Mouse (Mus musculus): ENCODE measurements around the gene Sfmbt1. TPM values are rescaled to one million over a fixed set of nuclear protein-coding genes. Genes with fewer than 3 reads are reported as not detected.

Sfmbt1 gene
- total and polyA plus RNA-seq, 3 experiments = 9.4 to 33.0 (median 13.7) TPM

DNA sequence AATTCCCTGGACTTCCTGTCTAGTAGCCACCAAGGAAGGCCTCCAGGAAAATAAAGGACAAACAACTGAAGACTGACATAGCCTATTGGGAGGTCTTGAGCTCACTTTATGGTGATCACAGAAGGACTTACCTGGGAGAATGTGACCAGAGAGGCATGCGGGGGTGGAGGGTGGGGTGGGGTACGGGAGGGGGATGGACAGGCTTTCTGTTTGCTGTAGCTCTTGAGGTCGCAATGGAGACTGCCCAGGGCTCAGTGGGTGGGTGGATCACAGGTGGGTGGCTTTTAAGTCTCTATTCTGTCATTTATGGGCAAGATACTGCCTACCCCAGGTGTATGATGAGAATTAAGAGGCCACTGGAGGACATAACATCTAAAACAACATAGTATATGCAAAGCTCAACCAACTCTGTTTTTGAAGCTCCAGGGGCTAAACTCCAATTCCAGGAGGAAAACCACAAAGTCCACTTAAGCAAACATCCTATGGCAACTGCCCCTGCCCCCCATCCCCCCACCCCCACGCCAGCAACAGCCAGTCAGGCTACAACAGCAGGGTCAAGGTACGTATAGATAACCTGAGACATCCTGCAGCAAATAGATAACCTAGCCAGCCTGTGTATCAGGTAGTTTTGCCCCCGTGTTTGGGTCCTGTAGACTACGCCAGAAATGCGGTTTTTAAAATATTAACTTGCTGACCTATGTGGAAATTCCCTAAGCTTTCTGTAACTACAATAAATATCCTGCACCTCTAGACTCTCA, 10.4 kb upstream of the Sfmbt1 start:
- no peak for DNase-seq (ENCODE audit: low read depth, low spot score)
- no peak overlapping the region for H3K4me3 ChIP-seq (ENCODE audit: control insufficient read depth in 1 of 2, insufficient read depth in 1 of 2, low read depth in 2 of 2, low read length in 2 of 2)
- H3K4me1 ChIP-seq (ENCODE audit: control insufficient read depth in 1 of 2, insufficient read depth in 2 of 2, low read length in 2 of 2) = no peaks in the 10 kb centered on the region
- H3K9ac ChIP-seq (ENCODE audit: control insufficient read depth, low read depth, low read length, poor library complexity, severe bottlenecking) = no peak overlapping the region
- no peaks in the 10 kb centered on the region for H3K79me2 ChIP-seq (ENCODE audit: control insufficient read depth, insufficient read depth, low read length, poor library complexity)
- H3K27ac ChIP-seq (ENCODE audit: control insufficient read depth, low read depth, low read length) = no peak overlapping the region
- H3K27me3 ChIP-seq (ENCODE audit: control insufficient read depth in 1 of 2, insufficient read depth in 2 of 2, low read length in 2 of 2) = no peaks in the 10 kb centered on the region
- H3K9me3 ChIP-seq (replicated peaks; ENCODE audit: insufficient read depth, low read length) = no peaks in the 10 kb centered on the region
- TF ChIP-seq EP300 (IDR thresholded peaks at IDR 0.05; ENCODE audit: low read depth in 1 of 2, low read length in 2 of 2) = peak in 1 of 2 experiments; percentile 31; a peak in 1 of 4 replicates
- TF ChIP-seq NRF1 (IDR thresholded peaks at IDR 0.05; ENCODE audit: insufficient read depth, low read depth, low read length, poor library complexity, severe bottlenecking) = no peak
- TF ChIP-seq TCF12 (IDR thresholded peaks at IDR 0.05; ENCODE audit: low read depth, low read length) = peak; percentile 25; the same call in 1 of the 2 replicates
- no peak for TF ChIP-seq POLR2AphosphoS5 (IDR thresholded peaks at IDR 0.05; ENCODE audit: borderline replicate concordance, low read depth, low read length)
- no peak for TF ChIP-seq ZNF384 (IDR thresholded peaks at IDR 0.05; ENCODE audit: low read depth, low read length)
- TF ChIP-seq USF1 (IDR thresholded peaks at IDR 0.05; ENCODE audit: low read depth, low read length) = no peak
- TF ChIP-seq UBTF (IDR thresholded peaks at IDR 0.05; ENCODE audit: borderline replicate concordance, insufficient read depth, low read depth, low read length) = no peak
- TF ChIP-seq GABPA (IDR thresholded peaks at IDR 0.05; ENCODE audit: low read depth, low read length) = no peak
- H3K36me3 ChIP-seq (ENCODE audit: control insufficient read depth in 1 of 2, insufficient read depth in 2 of 2, low read length in 2 of 2) = no peaks in the 10 kb centered on the region

DNA sequence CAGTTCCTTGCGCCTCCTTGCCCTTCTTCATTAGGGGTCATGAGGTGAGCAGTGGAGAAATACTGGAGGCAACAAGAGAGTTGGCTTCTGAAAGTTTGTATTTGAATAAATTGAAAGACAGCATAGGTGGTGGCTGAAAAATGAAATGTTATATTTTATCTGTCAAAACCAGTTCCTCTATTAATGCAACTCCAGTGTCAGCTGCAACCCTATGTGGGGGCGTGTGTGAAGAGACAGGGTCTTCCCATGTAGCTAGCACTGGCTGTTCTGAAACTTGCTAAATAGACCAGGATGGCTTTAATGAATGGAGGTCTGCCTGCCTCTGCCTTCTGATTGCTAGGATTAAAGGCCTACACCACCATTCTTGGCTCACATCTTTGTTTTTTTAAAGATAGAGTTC, 2.8 kb upstream of the Sfmbt1 start:
- Histone ChIP-seq H3K27ac (ENCODE audit: control insufficient read depth, low read depth, low read length) (peak overlapping the region; percentile 60), H3K9me3 (replicated peaks; ENCODE audit: insufficient read depth, low read length) (no peaks in the 10 kb centered on the region), H3K4me3 (ENCODE audit: control insufficient read depth in 1 of 2, insufficient read depth in 1 of 2, low read depth in 2 of 2, low read length in 2 of 2) (no peak overlapping the region), H3K79me2 (ENCODE audit: control insufficient read depth, insufficient read depth, low read length, poor library complexity) (peaks cover 20% of the 10 kb centered on the region), H3K4me1 (ENCODE audit: control insufficient read depth in 1 of 2, insufficient read depth in 2 of 2, low read length in 2 of 2) (peaks cover 21 to 29% of the 10 kb centered on the region in 2 experiments), H3K36me3 (ENCODE audit: control insufficient read depth in 1 of 2, insufficient read depth in 2 of 2, low read length in 2 of 2) (peaks cover 0 to 25% of the 10 kb centered on the region in 2 experiments; a peak in 2 of 4 replicates), H3K9ac (ENCODE audit: control insufficient read depth, low read depth, low read length, poor library complexity, severe bottlenecking) (peak overlapping the region; percentile 17; the same call in 1 of the 2 replicates), H3K27me3 (ENCODE audit: control insufficient read depth in 1 of 2, insufficient read depth in 2 of 2, low read length in 2 of 2) (no peaks in the 10 kb centered on the region)
- TF ChIP-seq RAD21 (IDR thresholded peaks at IDR 0.05; ENCODE audit: low read depth, low read length) (no peak), SIN3A (IDR thresholded peaks at IDR 0.05; ENCODE audit: low read length) (peak; percentile 72; the same call in 1 of the 2 replicates), TCF12 (IDR thresholded peaks at IDR 0.05; ENCODE audit: low read depth, low read length) (peak; percentile 58; the same call in 1 of the 2 replicates), HCFC1 (IDR thresholded peaks at IDR 0.05; ENCODE audit: low read depth, low read length) (no peak), MAX (IDR thresholded peaks at IDR 0.05; ENCODE audit: low read length) (no peak), JUND (IDR thresholded peaks at IDR 0.05; ENCODE audit: low read depth, low read length) (no peak), POLR2AphosphoS2 (IDR thresholded peaks at IDR 0.05; ENCODE audit: low read length) (no peak), ETS1 (IDR thresholded peaks at IDR 0.05; ENCODE audit: low read depth, low read length) (peak; percentile 70), ZMIZ1 (IDR thresholded peaks at IDR 0.05; ENCODE audit: low read depth, low read length) (no peak), MAZ (IDR thresholded peaks at IDR 0.05; ENCODE audit: low read depth, low read length) (no peak), MEF2A (IDR thresholded peaks at IDR 0.05; ENCODE audit: extremely low read depth, insufficient replicate concordance, low read depth, low read length, poor library complexity, severe bottlenecking) (no peak), USF2 (IDR thresholded peaks at IDR 0.05; ENCODE audit: borderline replicate concordance in 1 of 2, insufficient read depth in 1 of 2, low read depth in 1 of 2, low read length in 2 of 2) (no peak), ZKSCAN1 (IDR thresholded peaks at IDR 0.05; ENCODE audit: low read depth, low read length) (no peak), E2F4 (IDR thresholded peaks at IDR 0.05; ENCODE audit: borderline replicate concordance, low read depth, low read length) (no peak), GATA1 (IDR thresholded peaks at IDR 0.05; ENCODE audit: low read depth, low read length) (no peak), CHD1 (IDR thresholded peaks at IDR 0.05; ENCODE audit: low read depth, low read length) (no peak), NRF1 (IDR thresholded peaks at IDR 0.05; ENCODE audit: insufficient read depth, low read depth, low read length, poor library complexity, severe bottlenecking) (no peak), TBP (IDR thresholded peaks at IDR 0.05; ENCODE audit: low read depth, low read length) (no peak), CTCF (IDR thresholded peaks at IDR 0.05 in 2 of 3, conservative IDR thresholded peaks at IDR 0.05 in 1 of 3; ENCODE audit: control insufficient read depth in 1 of 3, insufficient read depth in 1 of 3, low read depth in 2 of 3, low read length in 3 of 3, poor library complexity in 1 of 3, severe bottlenecking in 1 of 3) (no peak), POLR2AphosphoS5 (IDR thresholded peaks at IDR 0.05; ENCODE audit: borderline replicate concordance, low read depth, low read length) (no peak), MYC (IDR thresholded peaks at IDR 0.05; ENCODE audit: low read depth, low read length) (no peak), UBTF (IDR thresholded peaks at IDR 0.05; ENCODE audit: borderline replicate concordance, insufficient read depth, low read depth, low read length) (no peak), EP300 (IDR thresholded peaks at IDR 0.05; ENCODE audit: low read depth in 1 of 2, low read length in 2 of 2) (peak; percentile 60 to 72; a peak in 3 of 4 replicates), KAT2A (conservative IDR thresholded peaks at IDR 0.05; ENCODE audit: low read depth, low read length) (no peak; the same call in 1 of the 2 replicates), MXI1 (IDR thresholded peaks at IDR 0.05; ENCODE audit: low read depth, low read length) (0 out of 2 replicates have a peak, but pooled peaks have one; percentile 28)
- peak; percentile 62 for DNase-seq (ENCODE audit: low read depth, low spot score)

All from MEL (cell line).